Mouse (Mus musculus) CH12.LX (cell line): ENCODE data around the gene Palm2. TPM values are rescaled to one million over a fixed set of nuclear protein-coding genes. Genes with fewer than 3 reads are reported as not detected.
A peak's percentile ranks its signal among the peaks of the same experiment; 100 is the strongest.

Experiments
- DNase-seq: peaks from one replicate; pipeline ENCODE4 v3.0.0-alpha.2; 2013; ENCODE audit errors: extremely low read depth
- H3K27ac ChIP-seq: 2 replicates; pipeline ENCODE4 v1.5.1; 2012; ENCODE audit warnings: low read depth, mild to moderate bottlenecking, control low read depth, moderate library complexity; ENCODE audit not compliant: insufficient read depth
- H3K27me3 ChIP-seq: replicated peaks from 2 replicates; pipeline ENCODE3; 2012; ENCODE audit warnings: inconsistent platforms
- H3K36me3 ChIP-seq, 2 experiments: replicated peaks in 1 of 2; 2 replicates each; pipeline versions ENCODE3 to v1.6.1; 2012; ENCODE audit warnings: inconsistent platforms in 1 of 2, low read length in 1 of 2, mild to moderate bottlenecking in 1 of 2, mixed read lengths in 1 of 2, moderate library complexity in 1 of 2; ENCODE audit not compliant: control insufficient read depth in 1 of 2, insufficient read depth in 1 of 2
- H3K4me1 ChIP-seq, 2 experiments: 2 replicates each; pipeline ENCODE4 v1.6.1; 2012; ENCODE audit warnings: inconsistent platforms in 1 of 2, moderate library complexity in 1 of 2; ENCODE audit not compliant: insufficient read depth in 2 of 2, control insufficient read depth in 1 of 2
- H3K4me2 ChIP-seq: 2 replicates; pipeline ENCODE4 v1.6.1; 2012; ENCODE audit warnings: low read depth, mild to moderate bottlenecking, control low read depth; ENCODE audit not compliant: poor library complexity, insufficient read depth, severe bottlenecking
- H3K4me3 ChIP-seq, 3 experiments: fragments of 150-350 bp in 1 of 3; sonication (generic) in 1 of 3; replicated peaks in 1 of 3; 2 replicates each; pipeline versions ENCODE3 to v1.5.1; 2011 to 2012; ENCODE audit warnings: low read depth in 2 of 3, low read length in 2 of 3, mild to moderate bottlenecking in 2 of 3, moderate library complexity in 2 of 3, control low read depth in 1 of 3, improper control_type of control experiment in 1 of 3, inconsistent platforms in 1 of 3, mixed read lengths in 1 of 3; ENCODE audit not compliant: poor library complexity in 1 of 3
- H3K79me2 ChIP-seq: replicated peaks from 2 replicates; pipeline ENCODE4 v1.6.1; 2012; ENCODE audit warnings: mild to moderate bottlenecking, moderate library complexity; ENCODE audit not compliant: control insufficient read depth, poor library complexity, insufficient read depth, severe bottlenecking; ENCODE audit errors: extremely low read depth
- H3K9ac ChIP-seq: 2 replicates; pipeline ENCODE4 v1.6.1; 2012; ENCODE audit warnings: low read depth, mild to moderate bottlenecking, control low read depth, moderate library complexity; ENCODE audit not compliant: insufficient read depth
- H3K9me3 ChIP-seq: replicated peaks from 2 replicates; pipeline ENCODE3; 2012; ENCODE audit warnings: low read length, inconsistent platforms, mixed read lengths
- CHD1 ChIP-seq: IDR thresholded peaks from 2 replicates; pipeline ENCODE4 v1.6.1; 2012; ENCODE audit warnings: low read depth, low read length, improper control_type of control experiment, inconsistent platforms
- CTCF ChIP-seq, 2 experiments: IDR thresholded peaks in 1 of 2; conservative IDR thresholded peaks in 1 of 2; 2 replicates each; pipeline ENCODE4 v1.5.1; 2011 to 2012; ENCODE audit warnings: low read depth in 2 of 2, low read length in 2 of 2, improper control_type of control experiment in 1 of 2, inconsistent platforms in 1 of 2, mild to moderate bottlenecking in 1 of 2, moderate library complexity in 1 of 2
- ETS1 ChIP-seq: conservative IDR thresholded peaks from 2 replicates; pipeline ENCODE4 v1.6.1; 2012; ENCODE audit warnings: low read depth, mild to moderate bottlenecking, inconsistent platforms, low read length, improper control_type of control experiment, moderate library complexity
- GABPA ChIP-seq: IDR thresholded peaks from 2 replicates; pipeline ENCODE4 v1.6.1; 2012; ENCODE audit warnings: low read depth, low read length, improper control_type of control experiment, inconsistent platforms; ENCODE audit not compliant: insufficient replicate concordance
- KAT2A ChIP-seq: IDR thresholded peaks from 2 replicates; pipeline ENCODE4 v1.6.1; 2012; ENCODE audit warnings: low read length, improper control_type of control experiment, inconsistent platforms; ENCODE audit not compliant: insufficient replicate concordance
- MAX ChIP-seq: IDR thresholded peaks from 2 replicates; pipeline ENCODE4 v1.6.1; 2011; ENCODE audit warnings: low read length, improper control_type of control experiment
- MEF2A ChIP-seq: IDR thresholded peaks from 2 replicates; pipeline ENCODE4 v1.6.1; 2014; ENCODE audit warnings: low read depth, mild to moderate bottlenecking, inconsistent platforms, low read length, improper control_type of control experiment, borderline replicate concordance
- NELFE ChIP-seq: IDR thresholded peaks from 2 replicates; pipeline ENCODE4 v1.6.1; 2011; ENCODE audit warnings: low read depth, low read length, improper control_type of control experiment
- POLR2A ChIP-seq: IDR thresholded peaks from 2 replicates; pipeline ENCODE4 v1.6.1; 2011; ENCODE audit warnings: low read depth, mild to moderate bottlenecking, improper control_type of control experiment, low read length
- RAD21 ChIP-seq: IDR thresholded peaks from 2 replicates; pipeline ENCODE4 v1.6.1; 2011; ENCODE audit warnings: low read depth, mild to moderate bottlenecking, low read length, improper control_type of control experiment, moderate library complexity
- RCOR1 ChIP-seq: conservative IDR thresholded peaks from 2 replicates; pipeline ENCODE4 v1.6.1; 2012; ENCODE audit warnings: low read depth, mild to moderate bottlenecking, inconsistent platforms, low read length, improper control_type of control experiment
- UBTF ChIP-seq: IDR thresholded peaks from 2 replicates; pipeline ENCODE4 v1.6.1; 2012; ENCODE audit warnings: low read depth, mild to moderate bottlenecking, inconsistent platforms, low read length, improper control_type of control experiment, moderate library complexity
- ZC3H11A ChIP-seq: IDR thresholded peaks from 2 replicates; pipeline ENCODE4 v1.6.1; 2012; ENCODE audit warnings: low read depth, mild to moderate bottlenecking, inconsistent platforms, low read length, improper control_type of control experiment
- ZMIZ1 ChIP-seq: IDR thresholded peaks from 2 replicates; pipeline ENCODE4 v1.6.1; 2012; ENCODE audit warnings: low read depth, mild to moderate bottlenecking, inconsistent platforms, low read length, improper control_type of control experiment
- dilution Hi-C: fragments of 300-500 bp; cut with MboI; formaldehyde crosslinking; loops from 2 replicates; pipeline ENCODE4 v1.14.3; 2020; ENCODE audit warnings: low sequenced_read_pairs; ENCODE audit not compliant: extremely low pct_unique_long_range_greater_than_20kb, extremely low pct_ligation_motif_present
- in situ Hi-C: fragments of 300-500 bp; cut with MboI; formaldehyde crosslinking; loops from 3 replicates; pipeline ENCODE4 v1.14.3; 2019; ENCODE audit warnings: low sequenced_read_pairs, low pct_ligation_motif_present, low pct_unique_long_range_greater_than_20kb, mixed read lengths
- polyA plus RNA-seq: library from polyadenylated mRNA; unstranded; fragments of >175 nt; gene quantifications from 2 replicates; pipeline ENCODE4 v1.2.1, GENCODE M21; 2012; ENCODE audit warnings: low read depth; ENCODE audit not compliant: insufficient read length
- total RNA-seq, 2 experiments: library from RNA; depleted of rRNA; stranded (reverse); fragments of 300-350 nt in 1 of 2; fragments of >200 nt in 1 of 2; gene quantifications; 2 replicates each; pipeline ENCODE4 v1.2.3; 2012 to 2014

Gene Palm2
- total and polyA plus RNA-seq, 3 experiments = not detected

- no peak overlapping the region for H3K27ac ChIP-seq
- no peaks in the 10 kb centered on the region for H3K36me3 ChIP-seq
- dilution Hi-C loops = no loop called here
- H3K4me1 ChIP-seq = no peaks in the 10 kb centered on the region
- DNase-seq = no peak
- H3K79me2 ChIP-seq = no peaks in the 10 kb centered on the region
- no peak overlapping the region for H3K4me2 ChIP-seq
- peaks cover 1% of the 10 kb centered on the region for H3K9me3 ChIP-seq
- no peak overlapping the region for H3K4me3 ChIP-seq
- no peak for TF ChIP-seq RAD21
- TF ChIP-seq MAX = no peak
- no peak for TF ChIP-seq NELFE
- H3K27me3 ChIP-seq = no peaks in the 10 kb centered on the region
- H3K9ac ChIP-seq = no peak overlapping the region
- in situ Hi-C loops = loop anchor here (25.0 kb wide), 1 partner anchor 431 kb away; no protein-coding TSS in a partner anchor
Observed at GRCm38 (mm10) chr4:57656388-57656787, 222.3 kb downstream of the Palm2 start.

GRCm38 (mm10) chr4:57656861-57657260, 222.8 kb downstream of the Palm2 start:
- Histone ChIP-seq H3K9me3 (peaks cover 1% of the 10 kb centered on the region), H3K36me3 (no peaks in the 10 kb centered on the region), H3K27me3 (no peaks in the 10 kb centered on the region), H3K4me1 (no peaks in the 10 kb centered on the region), H3K79me2 (no peaks in the 10 kb centered on the region), H3K4me2 (no peak overlapping the region), H3K9ac (no peak overlapping the region), H3K4me3 (no peak overlapping the region), H3K27ac (no peak overlapping the region)
- TF ChIP-seq POLR2A (no peak), CTCF (conservative IDR thresholded peaks at IDR 0.05 in 1 of 2, IDR thresholded peaks at IDR 0.05 in 1 of 2; ENCODE audit: low read depth in 2 of 2, low read length in 2 of 2) (peak; percentile 5 to 39; a peak in 1 of 4 replicates)
- dilution Hi-C loops = no loop called here
- DNase-seq = no peak
- in situ Hi-C loops = loop anchor here (25.0 kb wide), 1 partner anchor 430 kb away; no protein-coding TSS in a partner anchor

GRCm38 (mm10) chr4:57660470-57660869, 226.4 kb downstream of the Palm2 start:
- in situ Hi-C loops (loop anchor here (25.0 kb wide), 1 partner anchor 427 kb away; no protein-coding TSS in a partner anchor), dilution Hi-C loops (no loop called here)
- TF ChIP-seq ZC3H11A (no peak), MEF2A (no peak), ETS1 (no peak), ZMIZ1 (no peak), RCOR1 (no peak), CHD1 (no peak), KAT2A (no peak), CTCF (conservative IDR thresholded peaks at IDR 0.05 in 1 of 2, IDR thresholded peaks at IDR 0.05 in 1 of 2; ENCODE audit: low read depth in 2 of 2, low read length in 2 of 2) (no peak), UBTF (no peak), GABPA (no peak)
- Histone ChIP-seq H3K4me3 (no peak overlapping the region), H3K27me3 (no peaks in the 10 kb centered on the region), H3K9me3 (no peaks in the 10 kb centered on the region), H3K4me1 (no peaks in the 10 kb centered on the region), H3K79me2 (no peaks in the 10 kb centered on the region), H3K4me2 (no peak overlapping the region), H3K9ac (no peak overlapping the region), H3K27ac (no peak overlapping the region), H3K36me3 (no peaks in the 10 kb centered on the region)
- no peak for DNase-seq
